ENCODE assay signal across 19 mouse cellular contexts in genomic region chr6:142992971-142993370, GRCm38 (mm10).
"Had no signal": no experiment of that assay in that cellular context is flagged by ENCODE, and none has a peak within 500 bp of the region (broad histone marks: within the 10 kb centered on the region; RNA-seq: fewer than 3 reads in every experiment).

No protein-coding gene starts in this region.

- H3K4me3 ChIP-seq: layer of hippocampus, adult 2 months; limb, embryonic 10.5 days; limb, embryonic 13.5 days; liver, embryonic 12.5 days; liver, embryonic 15.5 days; lung, embryonic 15.5 days; megakaryocyte, embryonic 14.5 days; midbrain, embryonic 12.5 days had no signal

- ATAC-seq: liver, embryonic 12.5 days had no signal

- H3K27me3 ChIP-seq: limb, embryonic 13.5 days; liver, embryonic 12.5 days; liver, embryonic 15.5 days; lung, embryonic 15.5 days; midbrain, embryonic 12.5 days had no signal

- DNase-seq: kidney, adult 18-20 months; kidney, adult 9 months; kidney, postnatal 14 days; kidney, postnatal 4 days; layer of hippocampus, adult 9-11 months; liver; lung, adult 18-20 months; lung, postnatal 10 days; lung, postnatal 36 days; thymus, adult 18-20 months had no signal

- H3K9ac ChIP-seq: limb, embryonic 13.5 days; liver, embryonic 12.5 days; liver, embryonic 15.5 days; lung, embryonic 15.5 days; midbrain, embryonic 12.5 days had no signal

- H3K9me3 ChIP-seq: limb, embryonic 10.5 days; limb, embryonic 13.5 days; liver, embryonic 12.5 days; liver, embryonic 15.5 days; lung, embryonic 15.5 days; megakaryocyte, embryonic 14.5 days; midbrain, embryonic 12.5 days had no signal

- H3K36me3 ChIP-seq: limb, embryonic 10.5 days; limb, embryonic 13.5 days; liver, embryonic 12.5 days; liver, embryonic 15.5 days; lung, embryonic 15.5 days; midbrain, embryonic 12.5 days had no signal

- H3K27ac ChIP-seq: layer of hippocampus, adult 2 months; limb, embryonic 10.5 days; limb, embryonic 13.5 days; liver, embryonic 12.5 days; liver, embryonic 15.5 days; lung, embryonic 15.5 days; stomach, postnatal 0 days had no signal

- H3K4me1 ChIP-seq: lung, embryonic 15.5 days had no signal

- H3K4me2 ChIP-seq: limb, embryonic 13.5 days; liver, embryonic 12.5 days; liver, embryonic 15.5 days; lung, embryonic 15.5 days; midbrain, embryonic 12.5 days had no signal
